Mouse (Mus musculus): ENCODE measurements around the gene Tepsin. TPM values are rescaled to one million over a fixed set of nuclear protein-coding genes. Genes with fewer than 3 reads are reported as not detected.

Tepsin gene
- polyA plus RNA-seq, 2 experiments = 4.2 to 11.0 TPM

DNA sequence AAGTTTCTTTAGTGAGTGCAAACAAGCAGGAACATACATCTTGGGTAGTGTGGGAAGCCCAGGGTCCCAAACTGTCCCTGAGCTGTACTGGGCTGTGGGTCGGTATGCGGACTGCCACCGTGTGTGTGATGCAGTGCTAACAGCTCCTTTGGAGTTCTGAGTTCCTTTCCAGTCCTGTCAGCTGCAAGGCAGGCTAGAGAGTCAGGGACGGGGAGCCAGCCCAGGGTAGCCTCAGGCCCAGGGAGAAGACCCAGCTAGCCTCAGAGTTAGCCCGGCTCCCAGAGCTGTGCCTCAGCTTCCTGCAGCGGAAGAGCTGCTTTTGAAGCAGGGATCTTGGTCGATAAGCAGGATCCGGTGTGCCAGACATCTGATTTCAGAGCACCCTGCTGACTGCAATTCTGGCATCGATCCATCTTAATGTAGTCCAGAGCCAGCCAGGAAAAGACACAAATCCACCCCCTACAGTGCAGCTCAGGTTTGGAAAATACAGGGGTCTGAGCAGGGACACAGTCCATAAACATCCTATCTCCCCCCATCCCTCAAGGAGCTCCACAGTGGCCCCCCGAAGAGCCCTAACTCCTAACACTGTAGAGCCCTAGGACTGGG is 21.5 kb upstream of the Tepsin start:
- Histone ChIP-seq H3K9ac (replicated peaks) (no peak overlapping the region), H3K36me3 (replicated peaks; ENCODE audit: control insufficient read depth, insufficient read depth, low read depth) (peaks cover 5% of the 10 kb centered on the region; the same call in 1 of the 2 replicates), H3K9me3 (ENCODE audit: control insufficient read depth, low read length) (no peaks in the 10 kb centered on the region), H3K27me3 (ENCODE audit: control insufficient read depth, insufficient read depth, low read length) (no peaks in the 10 kb centered on the region), H3K27ac (no peak overlapping the region), H3K4me2 (ENCODE audit: low read depth) (no peak overlapping the region), H3K4me1 (replicated peaks; ENCODE audit: control insufficient read depth in 2 of 2, insufficient read depth in 2 of 2, low read length in 1 of 2) (no peaks in the 10 kb centered on the region), H3K4me3 (ENCODE audit: insufficient read depth in 1 of 2, low read depth in 2 of 2, low read length in 2 of 2) (no peak overlapping the region)
- DNase-seq (ENCODE audit: low read depth in 3 of 3, low spot score in 3 of 3) (no peak), ATAC-seq (ENCODE audit: insufficient read depth) (no peak)
- 81% methylated on average over 10 of the region's 10 CpGs for WGBS (ENCODE audit: insufficient replicate concordance)
- TF ChIP-seq CTCF (IDR thresholded peaks at IDR 0.05; ENCODE audit: low read depth) (no peak), EP300 (IDR thresholded peaks at IDR 0.05; ENCODE audit: low read depth) (no peak)

DNA sequence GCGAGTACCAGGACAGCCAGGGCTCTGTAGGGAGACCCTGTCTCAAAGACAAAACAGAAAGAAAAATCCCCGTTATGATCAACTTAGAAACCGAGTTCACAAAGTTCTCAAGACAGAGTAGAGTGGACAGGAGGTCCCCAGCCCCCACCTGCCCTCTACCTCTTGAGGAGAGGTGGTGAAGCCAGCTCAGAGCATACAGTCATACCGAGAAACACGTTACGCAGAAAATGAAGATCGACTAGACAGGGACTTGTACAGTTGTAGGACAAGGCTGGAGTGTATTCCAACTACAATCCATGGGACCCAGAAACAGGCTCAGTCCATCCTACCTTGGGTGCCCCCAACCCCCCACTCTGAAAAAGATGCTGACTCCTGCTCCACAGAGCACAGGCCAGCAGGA is 20.6 kb upstream of the Tepsin start:
- ATAC-seq (ENCODE audit: insufficient read depth) = no peak
- no peak overlapping the region for H3K4me2 ChIP-seq (ENCODE audit: low read depth)
- H3K4me3 ChIP-seq (ENCODE audit: insufficient read depth in 1 of 2, low read depth in 2 of 2, low read length in 2 of 2) = no peak overlapping the region
- H3K4me1 ChIP-seq (replicated peaks; ENCODE audit: control insufficient read depth in 2 of 2, insufficient read depth in 2 of 2, low read length in 1 of 2) = no peaks in the 10 kb centered on the region
- peaks cover 5% of the 10 kb centered on the region; the same call in 1 of the 2 replicates for H3K36me3 ChIP-seq (replicated peaks; ENCODE audit: control insufficient read depth, insufficient read depth, low read depth)
- no peaks in the 10 kb centered on the region for H3K27me3 ChIP-seq (ENCODE audit: control insufficient read depth, insufficient read depth, low read length)
- TF ChIP-seq EP300 (IDR thresholded peaks at IDR 0.05; ENCODE audit: low read depth) = no peak
- TF ChIP-seq CTCF (IDR thresholded peaks at IDR 0.05; ENCODE audit: low read depth) = no peak
- no peak for DNase-seq (ENCODE audit: low read depth in 3 of 3, low spot score in 3 of 3)
- H3K9me3 ChIP-seq (ENCODE audit: control insufficient read depth, low read length) = no peaks in the 10 kb centered on the region
- WGBS (ENCODE audit: insufficient replicate concordance) = 85% methylated on average over 7 of the region's 7 CpGs
- H3K9ac ChIP-seq (replicated peaks) = no peak overlapping the region
- no peak overlapping the region for H3K27ac ChIP-seq

DNA sequence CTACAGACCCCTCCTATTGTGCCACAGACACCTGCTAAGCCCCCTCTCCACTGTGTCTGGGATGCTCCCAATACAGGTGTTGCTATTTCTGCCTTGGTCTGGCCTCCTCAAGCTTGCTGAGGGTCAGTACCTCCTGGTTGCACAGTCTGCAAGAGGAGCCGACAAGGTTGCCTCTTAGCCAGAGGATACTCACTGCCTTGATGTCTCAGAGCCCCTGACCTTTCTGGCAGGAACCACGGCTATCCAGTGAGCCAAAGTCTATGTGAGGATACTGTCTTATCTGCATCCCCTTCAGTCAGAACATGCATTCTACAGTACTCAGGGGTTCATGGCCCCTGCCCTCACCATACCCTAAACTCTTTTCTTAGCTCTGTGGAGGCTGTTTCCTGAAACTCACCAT is 19.1 kb upstream of the Tepsin start:
- ATAC-seq (ENCODE audit: insufficient read depth) (no peak), DNase-seq (ENCODE audit: low read depth in 3 of 3, low spot score in 3 of 3) (no peak)
- H3K4me3 ChIP-seq (ENCODE audit: insufficient read depth in 1 of 2, low read depth in 2 of 2, low read length in 2 of 2) = no peak overlapping the region
- no peaks in the 10 kb centered on the region for H3K9me3 ChIP-seq (ENCODE audit: control insufficient read depth, low read length)
- H3K4me2 ChIP-seq (ENCODE audit: low read depth) = no peak overlapping the region
- WGBS (ENCODE audit: insufficient replicate concordance) = 67% methylated on average over 2 of the region's 2 CpGs
- no peaks in the 10 kb centered on the region for H3K4me1 ChIP-seq (replicated peaks; ENCODE audit: control insufficient read depth in 2 of 2, insufficient read depth in 2 of 2, low read length in 1 of 2)
- TF ChIP-seq CTCF (IDR thresholded peaks at IDR 0.05; ENCODE audit: low read depth) (no peak), EP300 (IDR thresholded peaks at IDR 0.05; ENCODE audit: low read depth) (no peak)
- H3K9ac ChIP-seq (replicated peaks) = no peak overlapping the region
- no peak overlapping the region for H3K27ac ChIP-seq
- H3K27me3 ChIP-seq (ENCODE audit: control insufficient read depth, insufficient read depth, low read length) = no peaks in the 10 kb centered on the region
- peaks cover 5% of the 10 kb centered on the region; the same call in 1 of the 2 replicates for H3K36me3 ChIP-seq (replicated peaks; ENCODE audit: control insufficient read depth, insufficient read depth, low read depth)

DNA sequence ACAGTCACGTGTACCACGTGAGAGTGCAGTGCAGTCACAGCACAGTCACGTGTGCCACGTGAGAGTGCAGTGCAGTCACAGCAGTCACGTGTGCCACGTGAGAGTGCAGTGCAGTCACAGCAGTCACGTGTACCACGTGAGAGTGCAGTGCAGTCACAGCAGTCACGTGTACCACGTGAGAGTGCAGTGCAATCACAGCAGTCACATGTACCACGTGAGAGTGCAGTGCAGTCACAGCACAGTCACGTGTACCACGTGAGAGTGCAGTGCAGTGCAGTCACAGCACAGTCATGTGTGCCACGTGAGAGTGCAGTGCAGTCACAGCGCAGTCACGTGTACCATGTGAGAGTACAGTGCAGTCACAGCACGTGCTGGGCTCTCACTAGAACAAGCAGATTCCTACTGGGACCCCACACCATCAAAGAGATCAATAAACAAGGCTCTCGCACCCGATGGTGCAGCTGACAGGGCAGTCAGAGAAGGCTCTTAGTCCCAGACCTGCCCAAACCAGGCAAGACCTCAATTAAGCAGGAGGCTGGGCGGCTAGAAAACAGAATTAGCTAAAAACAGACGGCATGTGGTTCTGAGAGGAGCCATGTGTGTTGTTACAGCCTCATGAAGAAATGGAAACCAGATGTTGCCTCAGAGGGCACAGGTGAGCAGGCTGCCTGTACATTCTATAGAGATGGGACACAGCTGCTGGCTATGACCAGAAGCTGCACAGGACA is 16.1 kb upstream of the Tepsin start:
- Histone ChIP-seq H3K4me3 (ENCODE audit: insufficient read depth in 1 of 2, low read depth in 2 of 2, low read length in 2 of 2) (no peak overlapping the region), H3K36me3 (replicated peaks; ENCODE audit: control insufficient read depth, insufficient read depth, low read depth) (peaks cover 10% of the 10 kb centered on the region), H3K27me3 (ENCODE audit: control insufficient read depth, insufficient read depth, low read length) (no peaks in the 10 kb centered on the region), H3K4me1 (replicated peaks; ENCODE audit: control insufficient read depth in 2 of 2, insufficient read depth in 2 of 2, low read length in 1 of 2) (no peaks in the 10 kb centered on the region), H3K9me3 (ENCODE audit: control insufficient read depth, low read length) (no peaks in the 10 kb centered on the region), H3K9ac (replicated peaks) (no peak overlapping the region), H3K4me2 (ENCODE audit: low read depth) (no peak overlapping the region), H3K27ac (no peak overlapping the region)
- no peak for TF ChIP-seq EP300 (IDR thresholded peaks at IDR 0.05; ENCODE audit: low read depth)
- TF ChIP-seq CTCF (IDR thresholded peaks at IDR 0.05; ENCODE audit: low read depth) = no peak
- ATAC-seq (ENCODE audit: insufficient read depth) (no peak), DNase-seq (ENCODE audit: low read depth in 3 of 3, low spot score in 3 of 3) (no peak)
- WGBS (ENCODE audit: insufficient replicate concordance) = 82% methylated on average over 21 of the region's 21 CpGs

DNA sequence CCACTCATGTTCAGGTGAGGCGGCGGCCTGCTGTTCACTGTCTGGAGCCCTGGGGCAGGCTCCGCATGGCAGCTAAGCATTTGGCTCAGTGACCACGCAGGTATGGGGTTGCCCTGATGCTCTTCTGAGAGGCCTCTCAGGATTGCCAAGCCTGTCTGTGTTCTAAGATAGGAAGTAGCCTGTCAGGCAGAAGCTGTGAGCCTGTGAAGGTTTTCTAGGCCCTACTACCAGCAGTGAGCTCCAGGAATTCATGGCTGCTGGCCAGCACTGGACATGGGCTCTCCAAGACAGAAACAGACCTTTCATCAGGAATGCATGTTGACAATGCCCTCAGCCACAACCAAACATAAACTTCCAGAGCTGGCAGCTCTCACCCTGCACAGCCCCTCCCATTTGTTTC is 13.6 kb upstream of the Tepsin start:
- Histone ChIP-seq H3K9me3 (ENCODE audit: control insufficient read depth, low read length) (no peaks in the 10 kb centered on the region), H3K36me3 (replicated peaks; ENCODE audit: control insufficient read depth, insufficient read depth, low read depth) (peaks cover 13% of the 10 kb centered on the region), H3K27ac (no peak overlapping the region), H3K9ac (replicated peaks) (no peak overlapping the region), H3K4me3 (ENCODE audit: insufficient read depth in 1 of 2, low read depth in 2 of 2, low read length in 2 of 2) (no peak overlapping the region), H3K4me1 (replicated peaks; ENCODE audit: control insufficient read depth in 2 of 2, insufficient read depth in 2 of 2, low read length in 1 of 2) (no peaks in the 10 kb centered on the region), H3K4me2 (ENCODE audit: low read depth) (no peak overlapping the region), H3K27me3 (ENCODE audit: control insufficient read depth, insufficient read depth, low read length) (no peaks in the 10 kb centered on the region)
- TF ChIP-seq CTCF (IDR thresholded peaks at IDR 0.05; ENCODE audit: low read depth) = no peak
- no peak for TF ChIP-seq EP300 (IDR thresholded peaks at IDR 0.05; ENCODE audit: low read depth)
- no peak for DNase-seq (ENCODE audit: low read depth in 3 of 3, low spot score in 3 of 3)
- ATAC-seq (ENCODE audit: insufficient read depth) = no peak
- 81% methylated on average over 4 of the region's 4 CpGs for WGBS (ENCODE audit: insufficient replicate concordance)

All from liver, embryonic 14.5 days (tissue).